Mouse (Mus musculus) ovary, postnatal 10 days (tissue): Measurements from ENCODE around the gene Pcsk5.

ENCODE experiments used
- DNase-seq: peaks from one replicate; pipeline ENCODE4 v3.0.0; 2022; ENCODE audit warnings: low spot score

The Pcsk5 gene

DNA sequence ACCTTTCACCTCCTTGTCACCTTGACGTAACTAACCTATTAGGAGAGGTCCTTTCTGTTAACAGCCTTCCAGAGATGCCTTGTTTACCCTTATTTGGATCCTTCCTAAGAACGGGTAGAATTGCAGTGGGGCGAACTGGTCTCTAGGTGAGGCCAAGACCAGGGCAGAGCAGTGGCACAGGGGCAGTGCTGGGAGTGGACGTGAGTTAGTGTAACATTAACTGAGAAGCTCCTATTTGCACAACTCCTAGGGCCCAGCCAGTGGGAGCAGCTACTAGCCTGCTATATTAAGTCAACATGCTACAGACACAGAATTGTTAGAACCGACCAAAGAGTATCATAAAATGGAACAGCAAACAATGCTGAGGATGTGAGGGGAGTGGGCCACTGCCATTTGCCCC is 30.8 kb downstream of the Pcsk5 start:
- no peak for DNase-seq

DNA sequence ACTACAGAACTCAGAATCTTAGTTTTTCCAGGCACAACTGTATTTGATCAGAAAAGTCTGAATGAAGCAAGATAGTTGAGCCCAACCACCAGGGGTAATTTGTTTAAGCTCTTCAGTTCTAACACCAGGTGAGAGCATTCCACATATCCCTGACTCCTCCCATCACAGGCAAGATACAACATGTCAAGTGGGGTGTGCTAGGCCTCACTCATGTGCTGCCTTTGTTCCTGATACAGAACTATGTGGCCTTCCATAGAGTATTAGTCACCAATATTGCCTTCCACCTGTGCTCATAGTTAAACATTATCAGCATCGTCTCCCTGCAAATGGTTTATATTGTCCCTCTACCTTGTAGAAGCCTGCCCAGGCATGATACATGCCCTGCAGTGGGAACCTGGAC is 36.6 kb downstream of the Pcsk5 start:
- no peak for DNase-seq

DNA sequence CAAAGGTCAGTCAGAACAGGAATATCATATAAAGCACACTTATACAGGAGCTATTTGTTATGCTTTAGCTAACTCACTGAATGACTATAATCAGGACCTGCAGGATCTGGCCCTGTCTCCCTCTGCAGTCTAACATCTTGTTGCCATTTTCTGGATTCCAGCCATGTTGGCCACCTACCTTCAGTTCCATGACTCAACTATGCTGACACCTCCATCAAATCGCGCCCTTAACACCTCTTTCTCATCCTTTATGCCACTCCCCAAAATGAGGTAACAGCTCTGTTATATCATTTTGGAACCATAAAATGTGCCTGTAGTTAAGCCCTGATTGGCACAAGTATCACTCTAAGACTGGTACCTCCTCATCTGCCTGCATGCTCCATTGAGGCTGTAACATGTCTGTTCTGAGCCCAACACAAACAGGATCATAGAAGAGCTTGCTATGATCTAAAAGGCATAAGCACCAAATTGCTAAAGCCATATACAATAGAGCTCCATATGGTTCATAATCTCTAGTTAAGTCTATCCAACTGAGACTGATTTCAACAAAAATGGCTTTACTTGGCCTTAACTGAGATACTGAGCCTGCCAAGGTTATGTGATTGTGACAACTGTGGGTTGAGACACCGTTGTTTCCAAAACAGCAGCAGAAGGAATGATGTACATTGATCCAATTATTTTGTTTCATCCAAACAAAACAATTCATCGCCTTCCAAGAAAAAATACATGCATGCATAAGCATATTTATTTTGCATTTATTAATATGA is 37.8 kb downstream of the Pcsk5 start:
- DNase-seq = no peak

DNA sequence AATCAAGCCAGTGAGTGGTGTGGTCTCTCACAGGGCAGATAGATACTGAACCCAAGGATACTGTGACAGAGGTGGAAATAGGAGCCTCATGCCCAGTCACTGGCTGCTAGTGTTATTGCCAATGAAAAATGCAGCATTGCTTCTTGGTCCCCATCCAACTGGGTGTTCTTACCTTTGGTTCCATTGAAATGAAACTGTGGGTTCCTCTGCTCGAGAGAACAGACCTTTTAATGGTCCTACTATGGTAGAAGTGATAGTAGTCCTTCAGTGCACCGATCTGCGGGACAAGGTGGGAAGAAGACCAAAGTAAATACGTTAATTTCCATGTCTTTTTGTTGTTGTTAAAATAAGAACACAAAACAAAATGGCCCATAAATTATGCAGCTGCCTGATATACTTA is 44.0 kb downstream of the Pcsk5 start:
- DNase-seq = no peak

DNA sequence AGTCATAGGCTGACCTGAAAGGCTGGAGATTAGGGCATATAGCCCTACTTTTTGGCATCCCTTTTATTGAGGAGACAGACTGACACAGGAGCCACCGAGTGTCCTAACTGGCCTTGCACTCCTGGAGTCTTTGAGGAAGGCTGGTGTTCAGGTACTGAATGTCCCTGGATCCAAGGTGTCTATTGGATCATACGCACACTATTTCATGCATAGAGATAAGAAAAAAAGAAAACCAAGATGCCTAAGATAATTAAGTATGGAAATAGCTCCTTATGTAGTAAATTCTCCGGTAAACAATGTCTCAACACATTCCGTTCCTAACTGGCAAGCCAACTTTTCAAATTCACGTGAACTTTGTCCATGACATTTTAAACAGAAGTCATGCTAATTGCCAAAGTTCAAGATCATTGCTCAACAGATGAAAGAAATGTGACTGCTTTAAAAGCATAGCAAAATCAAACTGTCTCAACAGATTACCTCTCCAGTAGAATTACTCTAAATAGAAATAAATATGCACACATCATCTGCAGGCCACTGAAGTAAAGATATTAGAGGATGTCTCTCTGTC is 45.9 kb downstream of the Pcsk5 start:
- no peak for DNase-seq

DNA sequence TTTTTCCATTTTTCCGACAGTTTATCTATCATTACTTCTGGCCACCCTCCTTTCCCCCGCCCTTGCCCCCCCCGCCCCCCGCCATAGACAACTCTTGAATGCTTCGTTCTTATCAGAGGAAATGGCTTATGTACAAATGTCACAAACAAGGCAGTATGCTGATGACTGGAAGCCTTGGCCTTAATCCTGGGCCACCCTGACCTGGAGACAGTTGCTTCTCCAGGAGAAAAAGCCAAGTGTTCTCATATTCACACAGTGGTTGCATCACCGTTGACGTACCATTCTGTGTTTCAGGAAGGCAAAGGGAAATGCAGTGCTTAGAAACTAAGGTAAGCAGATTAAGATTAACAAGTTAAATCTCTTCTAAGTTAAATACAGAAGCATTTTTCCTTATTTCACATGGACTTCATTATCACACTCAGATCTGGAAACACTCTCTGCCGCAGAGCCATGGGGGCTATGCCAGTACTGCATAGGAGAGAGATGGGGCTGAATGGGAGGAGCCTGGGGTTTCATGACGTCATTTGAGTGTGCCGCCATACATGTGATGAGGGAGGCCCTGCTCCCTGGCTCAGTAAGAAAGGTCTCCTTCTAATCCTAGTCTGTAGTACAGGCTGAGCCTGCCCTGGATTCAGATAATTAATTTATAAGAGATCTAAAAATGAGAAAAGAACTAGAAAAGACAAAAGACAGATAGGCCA is 48.7 kb downstream of the Pcsk5 start:
- no peak for DNase-seq

DNA sequence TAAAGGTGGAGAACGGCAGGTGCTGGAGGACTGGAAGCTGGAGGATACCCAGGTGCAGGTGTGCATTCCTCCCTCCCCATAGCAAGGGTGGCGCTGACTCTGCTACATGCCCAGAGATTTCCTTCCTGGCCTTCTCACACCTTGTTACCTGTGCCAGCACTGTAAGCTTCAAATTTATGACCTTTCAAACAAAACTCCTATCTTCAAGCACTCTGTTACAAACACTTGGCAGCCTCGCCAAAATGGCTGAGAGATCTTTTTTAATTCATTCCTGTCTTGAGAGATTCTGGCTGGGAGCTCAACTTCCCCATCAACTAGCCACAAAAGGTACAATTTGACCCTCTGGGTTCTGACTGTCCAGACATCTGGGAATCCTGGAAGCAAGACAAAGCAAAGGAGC is 50.7 kb downstream of the Pcsk5 start:
- DNase-seq = no peak

DNA sequence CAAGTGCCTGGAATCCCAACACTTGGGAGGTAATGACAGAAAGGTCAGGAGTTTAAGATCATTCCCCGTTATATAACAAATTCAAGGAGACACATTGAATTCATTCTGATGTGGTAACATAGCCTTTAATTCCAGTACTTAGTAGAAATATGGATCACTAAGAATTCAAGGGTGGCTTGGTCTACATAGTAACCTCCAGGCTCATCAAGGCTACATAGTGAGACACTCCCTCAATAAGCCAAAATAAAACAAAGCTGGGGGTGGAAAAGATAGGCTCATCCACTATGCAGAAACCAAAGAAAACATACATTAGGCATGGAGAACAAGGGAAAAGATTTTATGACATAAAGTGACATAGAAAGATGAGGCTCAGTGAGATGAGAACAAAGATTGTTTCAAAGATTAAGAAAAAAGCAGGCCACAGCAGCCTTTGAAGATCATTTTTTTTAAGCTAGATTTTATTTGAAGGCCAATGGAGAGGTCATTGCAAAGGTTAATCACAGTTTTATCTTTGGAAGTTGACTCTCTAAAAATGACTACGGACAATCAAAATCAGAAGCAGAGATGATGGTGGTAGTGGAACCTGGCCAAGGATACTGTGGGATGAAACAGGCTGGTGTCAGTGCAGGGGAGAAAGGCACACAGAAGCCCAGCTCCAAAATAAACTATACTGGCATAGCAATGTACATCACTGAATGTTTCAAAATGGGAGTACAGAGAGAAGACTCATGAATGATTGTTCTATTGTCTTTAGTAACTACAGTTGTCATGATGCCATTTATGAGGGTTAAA is 52.8 kb downstream of the Pcsk5 start:
- DNase-seq = no peak

DNA sequence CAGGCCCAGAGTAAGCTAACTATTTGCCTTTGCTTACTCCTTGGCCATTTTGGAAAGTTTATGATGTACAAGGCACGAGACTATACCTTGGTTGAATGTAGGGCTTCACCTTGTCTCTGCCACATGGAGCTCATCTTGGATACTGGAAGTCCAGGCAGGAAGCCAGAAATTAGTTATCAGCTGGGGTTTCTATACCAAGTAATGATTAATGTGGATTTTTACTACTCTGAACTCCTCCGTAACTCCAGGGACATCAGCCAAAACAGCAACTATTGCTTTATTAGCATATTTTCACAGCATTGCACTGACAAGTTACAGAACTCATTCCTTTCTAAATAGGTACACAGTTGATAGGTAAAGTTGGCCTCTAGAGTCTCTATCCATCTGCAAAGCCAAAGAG is 54.2 kb downstream of the Pcsk5 start:
- DNase-seq = no peak

DNA sequence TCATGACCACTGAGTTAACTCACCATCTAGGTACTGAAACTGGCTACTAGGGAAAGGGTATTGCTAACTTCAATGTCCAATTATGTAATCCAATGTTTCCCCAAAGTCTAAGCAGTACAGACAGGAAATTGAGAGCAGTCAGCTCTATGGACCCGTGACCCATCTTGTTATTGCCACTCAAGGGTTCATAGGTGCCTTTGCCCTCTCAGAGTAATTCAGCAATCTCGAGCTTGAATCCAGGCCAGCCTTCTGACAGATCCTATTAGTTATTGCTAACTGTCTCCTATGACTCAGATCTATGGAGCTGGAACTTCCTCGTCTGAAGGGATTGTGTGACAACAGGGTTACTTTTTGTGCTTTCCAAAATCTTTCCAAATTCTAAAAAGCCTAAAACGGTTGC is 56.1 kb downstream of the Pcsk5 start:
- DNase-seq = no peak

DNA sequence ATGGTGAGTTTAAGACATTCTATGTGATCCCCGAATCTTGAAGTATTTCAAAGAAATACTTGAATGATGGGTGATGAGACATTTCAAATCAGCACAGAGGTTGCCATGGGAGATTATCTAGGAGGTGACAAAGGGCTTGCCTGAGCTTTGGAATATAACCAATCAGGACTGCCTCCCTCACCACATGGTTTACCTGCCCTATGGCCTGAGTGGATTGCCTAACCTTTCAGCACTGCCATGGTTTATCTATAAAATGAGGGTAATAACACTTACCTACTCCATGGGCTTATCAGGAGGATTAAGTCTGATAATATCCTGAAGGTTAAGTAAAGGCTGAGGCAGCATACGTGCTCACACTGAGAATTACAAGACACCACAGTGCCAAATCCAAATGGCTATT is 61.5 kb downstream of the Pcsk5 start:
- no peak for DNase-seq

DNA sequence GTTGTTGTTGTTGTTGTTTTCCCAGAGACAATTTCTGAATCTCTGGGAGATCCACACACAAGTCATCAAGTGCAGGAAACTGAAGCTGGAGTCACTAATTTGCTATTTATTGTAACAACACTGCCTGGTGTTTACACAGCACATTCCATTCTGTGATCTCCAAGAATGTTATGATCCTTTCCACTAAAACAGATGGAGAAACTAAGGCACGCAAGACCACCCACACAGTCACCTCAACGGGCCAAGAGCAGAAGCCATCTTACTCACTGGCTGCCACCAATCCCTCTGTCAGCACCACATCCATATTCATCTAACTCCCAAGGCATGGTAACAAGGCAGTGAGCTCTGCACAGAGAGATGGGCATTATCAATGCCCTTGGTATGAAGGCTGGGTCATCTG is 62.3 kb downstream of the Pcsk5 start:
- no peak for DNase-seq

DNA sequence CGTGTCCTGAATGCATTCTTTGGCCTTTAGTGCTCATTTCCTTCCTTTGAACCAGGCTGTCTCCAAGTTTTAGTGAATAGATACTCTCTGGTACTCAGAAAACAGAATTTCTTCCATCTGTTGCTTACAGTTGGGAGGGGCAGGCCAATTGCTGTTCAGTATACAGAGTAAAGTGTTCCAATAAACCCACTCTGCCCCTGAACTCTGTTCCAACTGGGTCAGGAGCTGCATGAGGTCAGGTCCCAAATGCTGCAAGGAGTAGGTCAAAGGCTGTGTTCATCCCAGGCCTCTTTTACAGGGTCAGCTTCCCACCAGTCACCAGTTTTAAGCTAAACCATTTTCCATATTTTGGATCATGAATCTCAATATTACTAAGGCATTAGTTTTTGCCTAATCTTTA is 63.4 kb downstream of the Pcsk5 start:
- DNase-seq = no peak

DNA sequence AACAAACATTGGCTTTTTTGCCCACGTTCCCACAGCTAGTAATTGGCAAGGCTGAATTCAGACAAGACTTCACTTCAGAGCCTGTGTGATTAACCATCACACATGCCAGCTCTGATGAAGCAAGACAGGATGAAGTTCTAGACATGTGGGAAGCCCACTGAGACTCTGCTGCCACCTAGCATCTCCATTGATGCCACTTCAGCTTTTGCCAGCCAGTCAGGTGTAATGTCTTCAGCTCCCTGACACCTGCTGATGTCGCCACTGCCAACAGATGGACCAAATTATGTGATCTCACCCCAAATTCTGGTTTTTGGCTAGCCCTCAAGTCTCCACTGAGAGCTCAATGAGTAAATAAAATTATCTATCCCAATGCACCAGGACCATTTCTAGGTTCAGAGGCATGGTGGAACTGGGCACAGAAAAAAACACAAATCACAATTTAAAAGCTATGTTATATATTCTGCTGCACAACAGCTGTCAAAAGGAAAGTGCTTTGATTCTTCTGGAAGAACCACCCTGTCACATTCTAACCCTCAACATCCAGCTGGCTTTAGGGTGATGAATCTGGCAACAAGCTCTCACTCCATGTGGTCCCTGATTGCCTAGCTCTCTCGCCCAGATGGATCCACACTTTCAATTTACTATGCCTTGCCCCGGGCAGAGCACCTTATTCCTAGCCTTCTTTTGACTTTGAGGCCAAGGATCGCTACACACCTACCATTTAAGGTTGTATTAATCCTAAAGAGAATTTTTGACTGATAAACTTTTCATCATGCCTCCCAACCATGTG is 67.6 kb downstream of the Pcsk5 start:
- DNase-seq = no peak

DNA sequence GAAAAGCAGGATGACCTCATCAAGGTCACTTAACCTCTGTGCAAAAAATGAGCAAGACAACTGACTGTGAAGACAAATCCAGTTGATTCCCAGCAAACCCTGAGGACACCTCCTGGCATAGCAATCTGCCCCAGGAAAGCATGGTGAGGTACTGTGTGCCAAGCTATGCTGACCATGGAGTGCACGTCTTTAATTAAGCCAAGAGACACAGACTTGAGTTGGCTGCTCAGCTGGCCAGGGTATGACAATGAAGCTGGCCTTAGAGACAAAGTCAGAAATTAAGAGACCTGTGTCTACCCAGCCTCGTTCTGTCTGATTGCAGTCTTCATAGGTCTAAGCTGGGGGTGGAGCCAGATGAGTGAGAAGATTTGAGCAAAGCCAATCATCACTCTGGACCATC is 72.4 kb downstream of the Pcsk5 start:
- DNase-seq = no peak

DNA sequence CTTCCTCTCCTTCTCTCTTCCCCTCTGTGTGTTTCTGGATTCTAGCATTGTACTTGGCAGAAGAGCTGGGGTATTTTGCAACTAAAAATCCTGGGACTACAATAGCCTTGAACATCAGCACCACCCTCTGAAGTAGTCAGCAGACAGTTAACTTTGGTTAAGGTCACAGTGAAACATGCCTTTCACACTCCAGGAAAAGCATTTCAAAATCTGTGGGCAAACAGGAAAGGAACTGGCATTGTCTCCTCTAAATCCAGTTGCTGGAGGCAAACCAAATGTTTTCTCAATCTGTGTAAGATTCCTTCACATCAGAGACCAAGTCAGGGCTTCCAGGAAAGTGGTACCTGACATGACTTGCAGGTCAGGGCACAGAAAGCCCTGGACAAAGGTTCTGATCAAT is 74.7 kb downstream of the Pcsk5 start:
- no peak for DNase-seq

DNA sequence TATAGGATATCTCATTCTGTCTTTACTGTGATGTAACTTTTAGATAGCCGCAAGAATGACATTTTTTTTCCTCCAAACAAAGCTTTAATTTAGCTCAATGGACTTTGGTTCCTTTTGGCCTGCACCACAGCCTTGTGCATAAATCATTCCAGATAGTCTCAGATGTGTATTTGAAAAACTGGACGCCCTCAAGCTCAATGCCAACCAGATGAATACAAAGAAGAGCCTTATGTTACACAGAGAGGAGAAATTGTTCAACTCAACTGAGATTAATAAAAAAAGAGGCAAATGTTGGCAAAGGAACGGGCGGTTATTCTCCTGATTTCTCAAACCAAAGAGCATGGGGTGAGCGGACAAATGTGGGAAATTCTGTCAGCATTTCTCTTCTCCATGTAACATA is 75.8 kb downstream of the Pcsk5 start:
- DNase-seq = no peak

DNA sequence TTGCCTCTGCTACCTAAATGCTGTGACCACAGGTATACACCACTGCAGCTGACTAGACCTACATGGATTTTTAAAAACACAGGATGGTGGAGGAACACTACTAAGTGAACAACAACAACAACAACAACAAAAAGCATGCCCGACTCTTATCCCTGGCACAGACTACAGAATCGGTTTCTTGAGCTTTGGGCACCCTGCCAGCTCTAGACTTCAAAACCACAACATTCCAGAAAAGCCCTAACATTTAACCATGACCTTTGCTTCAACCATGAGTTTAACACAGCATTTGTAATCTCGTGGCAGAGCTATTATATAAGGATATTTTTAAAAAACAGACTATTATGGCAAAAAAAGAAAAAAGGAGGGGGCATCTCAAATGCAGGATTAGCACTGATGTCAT is 84.6 kb downstream of the Pcsk5 start:
- no peak for DNase-seq

DNA sequence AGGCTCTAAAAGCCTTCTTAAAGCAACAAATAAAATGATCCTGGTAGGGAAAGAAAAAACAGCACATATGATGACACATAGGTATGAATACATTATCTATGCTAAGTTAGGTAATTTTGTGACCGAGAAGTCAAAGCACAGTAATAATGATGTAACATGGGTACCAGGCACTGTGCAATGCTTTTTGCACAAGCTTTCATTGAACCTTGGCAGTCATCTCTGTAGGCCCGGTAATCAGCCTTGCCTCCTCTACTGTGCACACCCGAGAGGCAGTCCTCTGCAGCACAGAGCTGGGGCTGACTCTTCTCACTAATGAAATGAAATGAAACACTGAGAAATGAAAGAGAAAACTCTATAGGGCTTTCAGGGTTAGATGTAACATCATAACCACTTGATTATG is 89.1 kb downstream of the Pcsk5 start:
- DNase-seq = no peak

DNA sequence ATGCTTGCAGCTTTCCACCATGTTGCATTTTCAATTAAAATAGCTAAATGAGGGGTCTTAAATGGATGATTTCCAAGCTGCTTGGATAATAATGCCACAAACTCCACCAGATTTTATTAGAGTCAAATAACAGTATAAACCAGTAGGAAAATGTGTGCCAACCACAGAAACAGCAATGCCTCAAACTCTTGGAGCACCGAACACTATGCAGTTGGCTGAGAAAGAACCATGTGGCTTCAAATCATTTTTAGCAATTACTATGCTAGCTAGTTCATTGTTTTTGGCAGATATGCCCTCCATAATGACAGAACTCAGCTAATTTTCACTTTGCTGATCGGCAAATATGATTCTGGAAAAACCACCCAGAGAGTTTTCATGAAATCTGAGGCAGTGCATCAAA is 92.1 kb downstream of the Pcsk5 start:
- DNase-seq = no peak

DNA sequence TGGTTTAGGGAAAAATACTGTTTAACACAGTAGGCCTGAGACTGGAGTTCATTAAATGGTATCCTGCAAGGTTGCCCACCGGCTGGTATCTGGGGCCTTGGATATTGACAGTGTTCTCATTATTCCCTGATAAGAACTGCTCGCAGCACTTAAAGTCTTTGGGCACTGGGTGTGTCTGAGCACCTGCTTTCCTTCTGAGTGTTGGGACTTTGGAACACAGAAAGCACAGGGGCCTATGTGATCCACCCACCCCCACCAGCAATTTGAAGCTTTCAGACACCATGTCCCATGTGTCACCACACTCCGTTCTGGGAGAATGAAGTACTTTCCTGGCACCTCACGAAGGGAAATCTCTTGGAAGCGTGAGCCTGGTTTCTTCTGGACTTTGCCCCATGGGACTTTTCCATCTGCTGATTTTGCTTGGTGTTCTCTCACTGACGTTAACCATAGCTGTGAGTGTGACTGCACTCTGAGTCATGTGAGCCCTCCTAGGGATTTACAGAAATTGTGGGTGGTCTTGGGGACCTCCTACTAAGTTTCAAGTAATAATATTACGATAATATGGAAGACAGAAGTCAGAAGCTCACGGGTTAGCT is 92.9 kb downstream of the Pcsk5 start:
- DNase-seq = no peak

DNA sequence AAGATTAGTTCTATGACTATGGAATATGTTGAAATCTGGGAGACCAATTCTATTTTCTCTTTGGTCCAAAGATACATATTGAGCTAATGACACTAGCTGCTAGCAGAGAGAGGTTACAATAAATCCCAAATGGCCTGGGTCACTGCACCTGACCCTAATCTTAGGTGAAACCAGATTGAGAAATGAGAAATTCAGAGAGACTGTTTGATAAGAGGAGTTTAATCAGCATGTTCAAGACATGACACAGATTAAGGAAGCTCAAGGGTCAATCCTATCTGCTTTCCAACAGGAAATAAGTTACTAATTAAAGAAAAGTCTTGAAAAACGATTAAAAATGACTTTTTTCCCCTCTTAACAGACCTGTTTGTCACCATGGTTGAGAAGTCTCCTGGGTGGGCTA is 96.0 kb downstream of the Pcsk5 start:
- DNase-seq = no peak
